Mouse (Mus musculus) heart, postnatal 4 days (tissue): ENCODE results near the gene Amotl1. TPM values are rescaled to one million over a fixed set of nuclear protein-coding genes. Genes with fewer than 3 reads are reported as not detected.
A peak's percentile ranks its signal among the peaks of the same experiment; 100 is the strongest.

Source experiments
- DNase-seq: peaks from one replicate; pipeline ENCODE4 v3.0.0; 2021
- total RNA-seq, 2 experiments: library from RNA; stranded (reverse); gene quantifications; 2 replicates each; pipeline ENCODE4 v1.2.3; 2021

Gene Amotl1
- total RNA-seq, 2 experiments from 2014 or later: 60.5 TPM

DNA sequence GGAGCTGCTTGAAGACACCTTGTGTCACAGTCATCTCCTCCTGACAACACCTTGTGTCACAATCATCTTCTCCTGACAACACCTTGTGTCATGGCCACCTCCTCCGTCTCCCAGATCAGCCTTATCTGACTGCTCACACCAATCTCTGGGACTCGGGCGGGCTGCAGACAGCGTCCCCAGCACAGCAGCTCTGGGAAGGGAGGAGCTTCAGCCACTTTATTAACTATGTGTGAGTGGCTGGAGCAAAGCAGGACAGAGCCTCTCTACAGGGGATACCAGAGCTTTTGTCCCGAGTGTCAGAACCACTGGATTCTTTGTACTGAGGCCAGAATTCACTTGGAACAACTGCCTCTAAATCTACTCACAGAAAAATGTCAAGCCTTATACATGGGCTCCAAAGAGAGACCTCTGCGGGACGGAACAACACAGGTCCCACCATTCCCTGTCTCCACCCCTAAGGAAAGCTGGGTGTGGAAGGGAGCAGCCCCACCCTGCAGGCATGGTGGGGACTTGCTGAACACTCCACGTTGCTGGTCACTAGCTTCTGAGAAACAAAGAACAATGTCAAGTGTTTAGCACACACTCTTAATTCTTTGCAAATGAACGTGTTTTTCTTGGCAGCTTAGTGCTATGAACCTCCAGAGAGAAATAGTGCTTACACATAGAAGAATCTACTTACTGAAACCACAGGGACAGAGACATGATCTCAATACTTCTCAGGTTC, 100.7 kb downstream of the Amotl1 start:
- DNase-seq: no peak

DNA sequence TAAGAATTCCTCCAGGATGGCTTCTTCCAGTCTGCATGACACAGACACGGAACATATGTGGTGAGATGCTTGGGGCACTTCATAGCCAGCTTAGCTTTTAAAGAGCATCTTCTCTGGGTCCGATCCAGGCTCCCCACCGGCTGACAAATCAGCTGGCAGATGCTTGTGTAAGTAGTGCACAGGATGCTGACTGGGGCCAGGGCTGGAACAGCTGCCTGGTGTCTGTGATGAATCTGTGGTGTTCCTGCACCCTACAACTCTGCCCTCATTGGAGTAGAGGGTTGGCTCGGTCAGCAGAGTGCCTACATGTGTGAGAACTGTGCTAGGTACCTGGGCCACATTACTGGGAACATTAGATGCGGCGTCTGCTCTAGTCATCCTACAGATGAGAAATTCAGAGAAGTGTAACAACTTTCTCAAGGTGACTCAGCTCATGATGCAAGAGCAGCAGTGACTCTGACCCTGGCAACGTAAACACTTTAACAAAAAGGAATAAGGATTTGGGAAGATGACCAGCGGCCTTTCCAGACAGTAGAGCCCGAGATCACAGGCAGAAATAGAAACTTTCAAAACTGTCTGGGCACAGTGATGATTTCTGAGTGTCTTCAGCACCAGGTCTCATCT, 109.9 kb downstream of the Amotl1 start:
- no peak for DNase-seq

DNA sequence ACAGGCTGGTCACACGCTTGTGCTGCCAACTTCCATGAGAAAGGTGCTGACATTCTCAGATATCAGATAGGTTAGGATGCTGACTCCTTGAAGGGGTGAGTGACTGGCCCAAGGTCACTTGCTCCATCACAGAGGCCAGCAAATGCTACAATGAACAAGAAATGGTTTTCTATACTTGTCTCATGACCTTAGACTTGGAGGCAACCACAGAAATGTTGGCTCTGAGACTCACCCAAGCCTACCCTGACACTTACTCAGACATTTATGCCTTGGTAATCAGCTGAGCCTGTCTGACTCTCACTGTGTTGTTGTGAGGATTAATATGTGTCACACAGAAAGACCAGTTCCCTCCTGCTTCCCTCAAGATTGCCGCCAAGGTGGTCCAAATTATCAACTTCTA, 111.2 kb downstream of the Amotl1 start:
- DNase-seq: no peak

DNA sequence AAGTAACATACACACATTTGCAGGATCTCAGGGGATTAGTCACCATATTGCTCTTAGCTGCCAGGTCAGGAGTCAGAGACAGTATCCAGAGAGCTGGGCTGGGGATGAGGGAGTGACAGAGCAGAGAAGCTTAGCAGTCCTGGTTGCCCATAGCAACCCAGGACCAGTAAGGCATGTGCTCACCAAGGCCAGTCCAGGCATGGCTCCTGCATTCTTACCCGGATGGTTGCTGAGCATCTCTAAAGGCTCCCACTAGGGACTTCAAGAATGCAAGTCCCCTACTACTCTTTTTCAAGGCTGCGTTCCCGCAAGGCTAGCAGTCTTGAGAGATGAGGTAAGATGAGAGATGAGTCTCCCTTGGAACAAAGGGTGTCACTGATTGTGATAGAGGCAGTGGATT, 112.6 kb downstream of the Amotl1 start:
- no peak for DNase-seq

DNA sequence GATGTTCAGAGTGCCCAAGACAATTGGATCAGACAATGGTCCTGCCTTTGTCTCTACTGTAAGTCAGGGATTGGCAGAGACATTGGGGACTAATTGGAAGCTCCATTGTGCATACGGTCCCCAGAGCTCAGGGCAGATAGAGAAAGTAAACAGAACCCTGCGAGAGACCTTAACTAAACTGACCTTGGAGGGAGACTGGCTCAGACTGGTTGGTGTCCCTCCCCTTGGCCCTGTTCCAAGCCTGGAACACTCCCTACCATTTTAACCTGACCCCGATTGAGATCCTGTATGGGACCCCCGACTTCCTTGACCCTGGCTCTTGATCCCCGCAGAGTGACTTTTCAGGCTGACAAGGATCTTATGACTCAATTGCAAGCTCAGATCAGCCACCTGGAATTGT, 114.9 kb downstream of the Amotl1 start:
- no peak for DNase-seq

DNA sequence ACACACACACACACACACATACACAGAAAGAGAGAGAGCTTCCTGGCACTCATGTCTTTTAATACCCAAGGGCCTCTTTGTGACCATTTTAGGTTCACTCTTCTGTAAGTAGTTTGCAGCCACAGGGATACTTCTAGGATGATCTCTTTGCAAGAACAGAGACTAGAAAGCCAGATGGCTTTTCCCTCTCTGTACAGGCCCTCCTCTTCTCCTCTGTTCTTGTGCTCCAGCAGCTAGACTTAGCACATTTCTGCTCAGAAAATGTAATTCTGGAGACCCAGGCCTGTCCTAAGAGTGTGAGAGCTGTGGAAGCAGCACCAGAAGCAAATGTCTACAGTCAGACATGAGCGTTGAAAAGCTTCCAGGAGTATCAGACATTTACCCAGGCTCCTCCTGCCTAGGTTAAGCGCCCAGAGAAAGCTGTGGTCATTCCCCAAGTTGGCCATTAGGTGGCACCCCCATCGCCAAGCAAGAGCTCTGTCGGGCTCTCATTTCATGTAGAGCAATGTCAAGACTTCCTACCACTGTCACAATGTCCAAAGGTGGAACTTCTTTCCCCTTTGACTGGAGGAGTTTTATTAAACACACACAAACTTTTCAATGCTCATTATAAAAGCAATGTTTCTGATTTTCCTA, 121.3 kb downstream of the Amotl1 start:
- peak; percentile 88 for DNase-seq

DNA sequence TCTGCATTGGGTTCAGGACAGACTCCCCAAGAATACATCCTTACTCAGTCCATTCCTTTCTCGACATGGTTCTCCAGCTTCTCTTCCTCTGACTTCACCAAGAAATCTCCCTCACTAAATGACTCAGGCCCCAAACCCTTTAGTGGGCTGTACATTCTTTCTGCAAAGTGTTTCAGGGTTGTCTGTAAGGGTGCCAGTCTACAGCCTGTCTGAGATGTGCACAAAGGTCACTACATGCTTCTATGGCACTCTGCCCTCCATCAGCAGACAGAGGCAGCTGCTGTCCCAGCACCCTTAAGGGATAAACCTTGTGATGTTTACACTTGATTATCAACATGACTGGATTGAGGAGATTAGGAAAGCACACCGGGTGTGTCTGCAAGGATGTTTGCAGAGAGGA, 123.2 kb downstream of the Amotl1 start:
- no peak for DNase-seq

DNA sequence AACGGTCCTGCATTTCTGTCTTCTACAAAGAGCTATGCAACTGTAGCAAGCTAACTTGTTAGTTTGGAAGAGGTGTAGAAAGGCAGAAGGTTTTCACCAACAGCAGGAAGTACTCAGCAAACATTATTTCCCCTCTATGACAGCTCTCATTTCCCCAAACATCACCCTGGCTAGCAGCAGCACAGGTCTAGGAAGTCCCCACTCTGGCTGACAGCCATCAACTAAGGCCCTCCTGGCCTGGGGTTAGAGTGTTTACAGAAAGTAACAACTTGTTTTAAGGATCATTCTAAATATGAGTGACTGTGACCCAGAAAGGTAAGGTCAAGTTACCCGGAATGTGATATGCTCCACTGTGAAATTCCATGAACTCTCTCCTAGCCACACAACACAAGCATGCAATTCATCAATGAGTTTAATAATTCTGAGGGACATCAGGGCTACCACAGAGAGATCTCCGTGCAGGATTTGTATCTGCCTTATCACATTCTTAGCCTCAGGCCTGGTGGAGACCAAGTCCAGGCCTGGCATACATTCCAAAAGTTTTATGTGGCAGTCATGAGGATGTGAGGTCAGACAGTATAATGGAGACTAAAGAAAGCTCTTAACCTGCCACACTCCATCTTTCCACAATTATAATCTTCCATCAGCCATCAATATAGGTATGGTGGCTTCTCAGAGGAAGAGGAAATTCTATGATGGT, 123.7 kb downstream of the Amotl1 start:
- DNase-seq: no peak

DNA sequence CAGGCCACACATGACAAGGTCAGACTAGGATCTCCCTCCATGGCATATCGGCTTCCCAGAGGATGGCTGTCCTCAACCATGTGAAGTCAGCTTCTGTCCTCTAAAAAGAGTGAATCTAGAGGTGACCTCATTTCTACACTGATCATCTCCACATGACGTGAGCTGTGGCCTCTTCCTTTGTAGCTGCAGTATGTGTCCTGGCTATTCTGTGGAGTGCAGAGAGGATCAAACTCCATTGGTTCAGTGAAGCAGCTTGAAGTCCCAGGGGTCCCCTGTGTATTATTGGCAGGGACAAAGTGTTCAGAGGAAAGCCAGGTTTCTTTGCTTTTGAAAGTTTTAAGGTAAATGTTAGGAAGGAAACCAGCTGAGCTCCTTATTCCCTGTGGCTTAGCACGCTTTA, 126.8 kb downstream of the Amotl1 start:
- no peak for DNase-seq

DNA sequence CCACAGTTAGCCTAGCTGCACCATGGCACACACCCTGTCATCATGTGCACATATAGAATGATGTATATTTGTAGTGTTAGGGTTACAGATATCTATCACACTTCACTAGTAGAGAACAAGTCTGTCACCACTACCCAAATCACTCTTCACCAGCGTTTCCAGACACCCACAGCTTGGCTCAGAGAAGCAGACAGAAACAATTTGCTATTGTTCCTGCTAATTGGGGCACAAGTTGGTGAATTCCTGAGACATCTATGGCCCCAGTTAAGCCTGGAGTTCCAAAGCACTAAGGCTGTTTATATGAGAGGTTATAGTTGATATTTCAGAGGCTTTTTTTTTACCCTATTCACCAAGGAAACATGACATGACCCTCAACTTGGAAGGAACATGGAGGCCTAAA, 127.6 kb downstream of the Amotl1 start:
- DNase-seq: no peak

DNA sequence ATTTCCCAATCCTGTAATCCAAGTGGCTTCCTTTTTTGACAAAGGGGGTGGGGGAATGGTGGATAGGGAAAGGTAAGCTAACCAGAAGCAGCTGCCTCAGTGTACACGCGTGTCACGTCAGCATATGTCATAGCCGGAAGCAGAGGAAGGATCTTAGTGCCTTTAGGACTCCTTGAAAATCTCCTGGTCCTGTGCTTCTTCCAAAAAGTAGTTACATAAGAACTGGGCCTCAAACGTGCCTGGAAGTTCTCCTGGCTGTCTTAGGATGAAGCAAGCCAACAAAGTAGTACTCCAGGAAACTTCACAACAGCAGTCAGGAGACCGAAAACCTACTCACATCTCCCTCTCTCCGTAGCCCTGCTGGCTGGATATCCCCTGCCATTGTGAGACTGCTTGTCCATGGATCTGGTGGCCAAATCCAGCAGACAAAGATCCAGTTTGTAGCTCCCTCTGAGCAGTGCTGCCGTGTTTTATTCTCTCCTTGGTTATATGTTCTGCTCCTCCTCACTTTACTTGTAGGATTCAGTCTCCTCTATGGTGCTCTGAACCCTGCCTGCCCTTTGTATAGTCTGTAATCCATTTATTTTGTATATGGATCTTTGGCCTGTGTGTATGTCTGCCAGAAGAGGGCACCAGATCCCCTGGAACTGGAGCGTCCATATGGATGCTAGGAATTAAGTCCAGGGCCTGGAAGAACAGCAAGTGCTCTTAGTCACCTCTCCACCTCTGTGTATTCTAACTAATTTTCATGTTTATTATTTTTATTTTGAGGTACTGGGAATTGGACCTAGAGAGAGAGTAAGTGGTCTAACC, 132.0 kb downstream of the Amotl1 start:
- DNase-seq: peak; percentile 58

DNA sequence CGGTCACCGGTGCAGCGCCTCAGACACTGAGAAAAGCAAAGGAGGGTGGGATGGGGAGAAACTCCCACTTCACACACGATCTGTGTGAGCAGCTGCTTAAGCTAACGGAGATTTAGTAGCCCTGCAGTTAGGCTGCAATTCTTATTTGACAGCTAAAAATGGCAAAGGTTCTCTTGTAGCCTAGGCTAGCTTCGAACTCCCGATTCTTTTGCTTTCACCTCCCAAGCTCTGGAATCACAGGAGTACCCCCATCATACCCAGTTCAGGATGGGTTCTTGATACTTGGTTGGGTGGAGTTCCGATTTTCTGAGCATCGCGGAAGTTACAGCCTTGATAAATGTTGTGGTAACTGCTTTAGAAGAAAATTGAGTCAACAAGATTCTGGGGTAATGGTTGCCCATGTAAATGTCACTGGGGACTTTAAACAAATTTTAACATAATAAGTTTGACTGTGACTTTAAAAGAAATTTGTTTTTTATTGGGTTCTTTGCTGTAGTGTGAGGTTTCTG, 143.9 kb downstream of the Amotl1 start:
- no peak for DNase-seq

DNA sequence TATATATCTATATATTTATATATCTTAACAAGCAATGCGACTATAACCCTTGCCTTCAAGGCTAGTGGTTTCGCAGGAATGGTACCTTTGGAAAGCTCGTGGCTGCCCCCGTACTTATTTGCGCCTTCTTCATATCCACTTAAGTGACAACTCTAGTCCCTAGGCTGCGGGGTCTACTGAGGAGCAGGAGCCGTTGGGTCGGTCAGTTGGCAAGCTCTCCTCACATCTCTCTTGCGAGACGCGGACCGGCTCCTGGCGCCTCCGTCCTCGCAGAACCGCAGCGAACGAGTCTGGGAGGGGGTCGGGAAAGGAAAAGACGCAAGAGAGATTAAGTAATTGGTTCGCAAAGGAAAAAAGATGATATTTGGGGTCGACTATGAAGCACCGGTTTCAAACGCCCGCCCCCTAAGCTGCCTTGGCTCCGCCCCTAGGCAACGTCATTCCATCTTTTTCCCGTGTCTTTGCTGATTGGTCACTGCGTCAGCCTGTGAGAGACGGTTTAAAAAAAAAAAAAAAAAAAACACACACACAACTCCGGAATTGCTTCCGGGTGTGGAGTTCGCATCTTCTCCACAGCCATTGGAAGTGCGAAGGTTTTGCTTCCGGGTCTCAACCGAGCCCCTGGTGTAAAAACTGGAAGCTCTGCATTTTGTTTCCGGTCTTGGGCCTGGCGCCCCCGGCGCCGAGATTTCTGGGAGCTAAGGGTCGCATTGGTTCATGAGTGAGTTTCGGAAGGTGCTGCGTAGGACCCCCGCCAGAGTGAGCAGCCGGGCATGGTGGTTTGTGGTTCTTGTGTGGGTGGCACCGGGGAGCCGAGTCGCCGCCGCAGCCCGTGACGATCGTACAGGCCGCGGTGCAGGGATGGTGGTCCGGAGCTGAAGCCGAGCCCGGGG, 144.6 kb downstream of the Amotl1 start, which contains the start of the genes Kdm4d and Cwc15:
TSS of gene Kdm4d (minus strand) at position 460 of the 893 bp plus-strand sequence.
TSS of gene Cwc15 (plus strand) at position 595 of the 893 bp plus-strand sequence.
- peak; percentile 94 for DNase-seq

DNA sequence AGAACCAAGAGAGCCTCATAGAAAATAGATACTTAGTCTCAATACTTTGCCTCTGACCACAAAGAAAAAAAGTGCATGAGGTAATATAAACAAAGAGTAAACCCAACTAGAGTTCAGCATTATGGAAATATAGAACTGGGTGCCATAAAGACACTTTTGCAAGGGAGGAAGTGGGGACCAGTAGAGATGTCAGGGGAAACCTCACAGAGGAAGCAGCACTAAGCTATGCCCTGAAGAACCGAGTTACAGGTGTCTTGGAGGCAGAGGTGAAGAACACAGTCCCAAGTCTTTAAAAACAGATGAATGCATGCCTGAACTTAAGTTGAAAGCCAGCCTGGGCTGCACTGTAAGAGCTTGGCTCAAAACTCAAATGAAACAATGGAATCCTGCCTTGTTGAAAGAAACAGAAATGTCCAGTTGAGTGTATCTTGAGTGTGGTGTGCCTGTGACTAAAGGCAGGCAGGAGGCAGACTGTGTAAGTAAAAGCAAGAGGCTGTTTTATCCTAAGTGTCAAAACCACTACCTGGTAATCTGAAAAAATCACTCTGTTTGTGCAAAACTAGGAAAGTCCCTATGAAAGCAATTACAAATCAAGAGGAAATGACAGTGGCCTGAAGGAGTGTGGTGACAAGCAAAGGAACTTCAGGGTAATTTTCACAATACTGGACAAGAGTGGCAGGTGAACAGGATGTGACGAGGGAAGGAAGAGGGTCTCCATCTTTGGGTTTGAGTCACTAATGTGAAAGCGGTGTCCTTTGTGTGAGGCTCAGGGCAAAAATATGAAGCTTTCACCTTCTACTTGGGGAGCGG, 145.8 kb downstream of the Amotl1 start:
- DNase-seq: no peak

Other genes starting within 250 kb of the Amotl1 start
- gene Kdm4d, start 144.6 kb downstream of the Amotl1 start, total RNA-seq: under 1 TPM in 1 of 2 experiments, not detected in 1; 0.09 TPM
- 10 to 100 TPM; 81.9 to 87.7 TPM for gene Cwc15, start 144.4 kb downstream of the Amotl1 start, total RNA-seq
- not detected for gene Piwil4, start 95.7 kb upstream of the Amotl1 start, total RNA-seq
- under 1 TPM; 0.91 to 0.95 TPM for gene Fut4, start 107.3 kb upstream of the Amotl1 start, total RNA-seq
- not detected for gene 1700012B09Rik, start 126.0 kb upstream of the Amotl1 start, total RNA-seq
- 10 to 100 TPM; 16.6 to 21.9 TPM for gene Mre11a, start 139.6 kb upstream of the Amotl1 start, total RNA-seq
- gene Ankrd49, start 139.8 kb upstream of the Amotl1 start, total RNA-seq: 10 to 100 TPM; 11.3 to 12.7 TPM
- not detected for gene Gpr83, start 215.2 kb upstream of the Amotl1 start, total RNA-seq